ENCODE assay signal across 8 mouse cellular contexts in the genomic region with DNA sequence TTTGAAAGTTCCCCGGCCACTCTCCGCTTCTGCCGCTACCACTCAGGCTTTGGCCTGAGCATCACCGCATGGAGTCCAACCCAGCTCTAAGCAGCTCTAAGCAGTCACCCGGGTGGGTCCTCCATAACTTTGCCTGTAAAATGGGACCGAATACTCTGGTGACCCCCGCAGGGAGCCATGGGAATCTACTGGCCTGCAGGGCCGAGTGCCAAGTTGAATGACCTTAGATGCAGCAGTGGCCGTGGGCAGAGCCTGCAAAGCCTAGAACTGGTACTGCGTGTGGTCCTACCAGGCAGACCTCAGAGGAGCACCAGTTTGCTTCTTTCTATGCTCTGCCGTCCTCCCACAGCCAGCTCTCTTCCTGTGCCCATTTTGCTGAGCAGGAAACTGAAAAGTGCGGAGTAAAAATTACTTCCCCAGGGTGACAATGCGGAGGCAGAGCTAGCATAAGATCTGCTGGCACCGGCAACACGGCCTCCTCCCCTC. TPM values are rescaled to one million over a fixed set of nuclear protein-coding genes. Genes with fewer than 3 reads are reported as not detected.
DNase-seq lines count a peak whose midpoint lies in the region; TF ChIP-seq lines count a peak whose summit lies in the region.

No protein-coding gene starts in this region.

- H3K36me3 ChIP-seq in testis, adult 2 months (ENCODE audit: control insufficient read depth, insufficient read depth, low read length) = no peaks in the 10 kb centered on the region
- no peaks in the 10 kb centered on the region for H3K36me3 ChIP-seq in kidney, adult 2 months (ENCODE audit: control insufficient read depth, insufficient read depth, low read length)
- H3K36me3 ChIP-seq in splenic B cell, adult 2 months (ENCODE audit: control insufficient read depth, insufficient read depth, low read length, poor library complexity, severe bottlenecking) = no peaks in the 10 kb centered on the region

- peak; percentile 41; the same call in 1 of the 2 replicates for TF ChIP-seq POLR2A in testis, adult 2 months (IDR thresholded peaks at IDR 0.05; ENCODE audit: control insufficient read depth, low read depth, low read length)
- no peak for TF ChIP-seq POLR2A in kidney, adult 2 months (IDR thresholded peaks at IDR 0.05; ENCODE audit: low read depth, low read length)

- no peak for DNase-seq in testis, postnatal 14 days (ENCODE audit: low spot score)
- peak; percentile 27 for DNase-seq in cerebellum, adult 11-12 months
- DNase-seq in gastrocnemius, postnatal 14 days = peak; percentile 24
- DNase-seq in kidney, adult 2 months = peak; percentile 69
- peak; percentile 22 for DNase-seq in lung, postnatal 14 days
- DNase-seq in splenic B cell, adult 2 months (ENCODE audit: low read depth, low spot score) = peak; percentile 38
- no peak for DNase-seq in Muller cell, postnatal 12 days (ENCODE audit: inconsistent ontology term)

- no peaks in the 10 kb centered on the region for H3K27me3 ChIP-seq in testis, adult 2 months (ENCODE audit: control insufficient read depth, insufficient read depth, low read length)
- H3K27me3 ChIP-seq in kidney, adult 2 months (replicated peaks; ENCODE audit: control insufficient read depth, insufficient read depth, low read length) = no peaks in the 10 kb centered on the region
- H3K27me3 ChIP-seq in splenic B cell, adult 2 months (ENCODE audit: control insufficient read depth, insufficient read depth, low read length, poor library complexity, severe bottlenecking) = no peaks in the 10 kb centered on the region

- no peak overlapping the region for H3K27ac ChIP-seq in testis, adult 2 months (ENCODE audit: control insufficient read depth, insufficient read depth, low read depth, low read length)
- no peak overlapping the region for H3K27ac ChIP-seq in kidney, adult 2 months (ENCODE audit: insufficient read depth, low read depth, low read length)

- WGBS in kidney, adult 2 months = 13% methylated on average over 15 of the region's 15 CpGs

- H3K4me3 ChIP-seq in testis, adult 2 months (ENCODE audit: control insufficient read depth, low read depth, low read length) = peak overlapping the region; percentile 77
- H3K4me3 ChIP-seq in kidney, adult 2 months (ENCODE audit: insufficient read depth, low read depth, low read length) = peak overlapping the region; percentile 69

- intact Hi-C loops in gastrocnemius, postnatal 14 days (cut with DNase I; ENCODE audit: low total_unique reads) = no loop called here

- H3K4me1 ChIP-seq in testis, adult 2 months (ENCODE audit: control insufficient read depth, insufficient read depth, low read length) = peaks cover 10% of the 10 kb centered on the region
- no peaks in the 10 kb centered on the region for H3K4me1 ChIP-seq in kidney, adult 2 months (ENCODE audit: control insufficient read depth, insufficient read depth, low read length)

- TF ChIP-seq CTCF in testis, adult 2 months (IDR thresholded peaks at IDR 0.05; ENCODE audit: control insufficient read depth, insufficient read depth, insufficient replicate concordance, low read depth, low read length) = no peak
- no peak for TF ChIP-seq CTCF in kidney, adult 2 months (conservative IDR thresholded peaks at IDR 0.05; ENCODE audit: insufficient read depth, insufficient read length, low read depth, low read length)

RNA-seq across cellular contexts. Expression of a gene that starts 0.9 kb away (rescaled TPM):
- 43.5 and 45.7 TPM in 2 replicates for polyA plus RNA-seq in testis, adult 2 months (2012; rRNA removed)
- 10 to 100 TPM; 14.9 to 20.5 TPM for total RNA-seq in gastrocnemius, postnatal 14 days (2021)
- 18.3 and 22.2 TPM in 2 replicates for polyA plus RNA-seq in kidney, adult 2 months (2012; rRNA removed)

RNA-seq across cellular contexts. Expression of a gene that starts 50.9 kb away (rescaled TPM):
- 38.1 and 44.8 TPM in 2 replicates for polyA plus RNA-seq in testis, adult 2 months (2012; rRNA removed)
- total RNA-seq in gastrocnemius, postnatal 14 days (2021) = 10 to 100 TPM; 45.0 to 49.5 TPM
- 41.3 and 48.7 TPM in 2 replicates for polyA plus RNA-seq in kidney, adult 2 months (2012; rRNA removed)

Comparison
In these comparisons a context has a peak if more than half of its experiments do, and no peak if none do; other contexts are left out.
1. DNase-seq: peak in cerebellum, adult 11-12 months (single experiment), gastrocnemius, postnatal 14 days (single experiment), kidney, adult 2 months (single experiment), lung, postnatal 14 days (single experiment) and splenic B cell, adult 2 months (single experiment); none in testis, postnatal 14 days (single experiment) and Muller cell, postnatal 12 days (single experiment).